Mouse (Mus musculus): ENCODE measurements around the gene Necab2. TPM values are rescaled to one million over a fixed set of nuclear protein-coding genes. Genes with fewer than 3 reads are reported as not detected.

The Necab2 gene
- polyA plus RNA-seq, 1 experiment: 14.8 TPM

DNA sequence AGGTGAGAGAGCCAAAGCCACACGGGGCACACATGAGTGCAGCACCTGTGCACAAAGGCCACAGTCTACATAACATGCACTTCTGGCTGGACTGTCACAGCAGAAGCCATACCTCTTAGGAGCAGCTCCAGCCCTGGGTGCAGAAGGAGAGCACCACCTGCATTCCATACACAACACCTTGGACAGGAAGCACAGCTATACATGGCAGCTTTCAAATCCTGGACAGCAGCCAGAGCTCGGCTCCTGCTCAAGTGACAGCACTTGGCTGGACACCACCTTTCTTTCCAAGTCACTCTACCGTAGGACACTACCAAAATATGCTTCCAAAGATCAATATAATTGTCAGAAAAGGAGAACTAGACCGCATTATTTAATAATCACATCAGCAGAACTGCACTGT is 66.9 kb downstream of the Necab2 start:
- Histone ChIP-seq H3K27me3 (ENCODE audit: control insufficient read depth, insufficient read depth, low read length) (no peaks in the 10 kb centered on the region), H3K4me3 (ENCODE audit: control insufficient read depth, low read depth, low read length) (no peak overlapping the region), H3K27ac (ENCODE audit: control insufficient read depth, insufficient read depth, low read depth, low read length) (no peak overlapping the region), H3K4me1 (ENCODE audit: control insufficient read depth, insufficient read depth, low read length) (no peaks in the 10 kb centered on the region; the same call in 1 of the 2 replicates), H3K36me3 (ENCODE audit: control insufficient read depth, insufficient read depth, low read length) (peaks cover 13% of the 10 kb centered on the region)
- TF ChIP-seq POLR2A (IDR thresholded peaks at IDR 0.05; ENCODE audit: control insufficient read depth, low read depth, low read length) (no peak), CTCF (IDR thresholded peaks at IDR 0.05; ENCODE audit: control insufficient read depth, insufficient read depth, insufficient replicate concordance, low read depth, low read length) (no peak)

DNA sequence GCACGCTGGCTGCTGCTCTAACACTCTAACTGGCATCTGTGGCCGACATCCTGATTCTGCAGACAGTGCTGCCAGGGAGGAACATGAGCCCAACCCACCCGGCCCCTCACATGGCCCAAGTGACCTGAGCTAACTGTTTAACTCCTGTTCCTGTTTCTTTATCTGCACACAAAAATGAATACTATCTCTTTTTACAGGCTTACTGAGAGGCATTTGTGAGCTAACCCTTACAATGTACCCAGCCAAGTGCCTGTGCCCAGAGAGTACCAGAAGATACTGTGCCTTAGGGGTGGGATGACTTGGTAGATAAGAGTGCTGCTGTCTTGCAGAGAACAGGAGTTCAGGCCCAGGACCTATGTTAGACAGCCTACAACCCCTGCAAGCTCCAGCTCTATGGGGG is 68.4 kb downstream of the Necab2 start:
- Histone ChIP-seq H3K27me3 (ENCODE audit: control insufficient read depth, insufficient read depth, low read length) (no peaks in the 10 kb centered on the region), H3K4me3 (ENCODE audit: control insufficient read depth, low read depth, low read length) (no peak overlapping the region), H3K36me3 (ENCODE audit: control insufficient read depth, insufficient read depth, low read length) (peaks cover 9% of the 10 kb centered on the region), H3K27ac (ENCODE audit: control insufficient read depth, insufficient read depth, low read depth, low read length) (no peak overlapping the region), H3K4me1 (ENCODE audit: control insufficient read depth, insufficient read depth, low read length) (no peaks in the 10 kb centered on the region)
- TF ChIP-seq POLR2A (IDR thresholded peaks at IDR 0.05; ENCODE audit: control insufficient read depth, low read depth, low read length): no peak
- TF ChIP-seq CTCF (IDR thresholded peaks at IDR 0.05; ENCODE audit: control insufficient read depth, insufficient read depth, insufficient replicate concordance, low read depth, low read length): no peak

DNA sequence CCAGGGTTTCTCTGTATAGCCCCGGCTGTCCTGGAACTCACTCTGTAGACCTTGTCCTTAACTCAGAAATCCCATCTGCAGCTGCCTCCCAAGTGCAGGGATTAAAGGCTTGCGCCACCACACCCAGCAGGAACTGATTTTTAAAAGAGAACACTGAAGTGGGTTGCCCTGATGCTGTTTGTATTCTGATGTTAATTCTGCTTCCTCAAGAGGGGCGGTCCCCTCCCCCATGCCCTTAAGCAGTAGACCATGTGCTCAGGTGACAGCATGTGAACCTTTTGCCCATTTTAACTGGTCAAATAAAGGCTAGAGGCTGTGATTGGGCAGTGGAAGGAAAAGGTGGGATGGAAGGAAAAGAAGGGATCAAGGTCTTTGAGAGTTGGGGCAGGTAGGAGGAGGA is 69.2 kb downstream of the Necab2 start:
- no peak overlapping the region for H3K4me3 ChIP-seq (ENCODE audit: control insufficient read depth, low read depth, low read length)
- H3K4me1 ChIP-seq (ENCODE audit: control insufficient read depth, insufficient read depth, low read length): no peaks in the 10 kb centered on the region
- H3K27me3 ChIP-seq (ENCODE audit: control insufficient read depth, insufficient read depth, low read length): no peaks in the 10 kb centered on the region
- H3K27ac ChIP-seq (ENCODE audit: control insufficient read depth, insufficient read depth, low read depth, low read length): no peak overlapping the region
- no peak for TF ChIP-seq POLR2A (IDR thresholded peaks at IDR 0.05; ENCODE audit: control insufficient read depth, low read depth, low read length)
- no peak for TF ChIP-seq CTCF (IDR thresholded peaks at IDR 0.05; ENCODE audit: control insufficient read depth, insufficient read depth, insufficient replicate concordance, low read depth, low read length)
- H3K36me3 ChIP-seq (ENCODE audit: control insufficient read depth, insufficient read depth, low read length): peaks cover 9% of the 10 kb centered on the region

DNA sequence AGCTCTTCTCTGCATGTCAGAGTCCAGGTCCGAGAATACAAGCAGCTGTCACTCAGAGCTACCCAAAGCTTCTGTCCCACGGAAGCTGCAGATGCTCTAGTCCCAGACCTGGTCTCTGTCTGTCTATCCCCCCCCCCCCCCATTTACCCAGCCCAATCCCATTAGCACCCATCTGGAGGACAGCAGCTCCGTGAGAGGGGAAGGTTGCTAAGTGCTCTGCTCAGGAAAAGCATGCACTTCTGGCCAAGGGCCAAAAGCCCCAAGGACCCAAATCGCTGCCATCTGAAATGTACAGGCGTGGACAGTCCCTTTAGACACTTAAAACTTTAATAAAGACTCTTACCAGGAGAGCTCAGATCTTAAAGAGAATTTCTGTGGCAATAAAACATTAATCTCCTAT is 70.2 kb downstream of the Necab2 start:
- H3K4me3 ChIP-seq (ENCODE audit: control insufficient read depth, low read depth, low read length): no peak overlapping the region
- H3K27ac ChIP-seq (ENCODE audit: control insufficient read depth, insufficient read depth, low read depth, low read length): no peak overlapping the region
- H3K27me3 ChIP-seq (ENCODE audit: control insufficient read depth, insufficient read depth, low read length): no peaks in the 10 kb centered on the region
- peaks cover 10% of the 10 kb centered on the region for H3K36me3 ChIP-seq (ENCODE audit: control insufficient read depth, insufficient read depth, low read length)
- TF ChIP-seq POLR2A (IDR thresholded peaks at IDR 0.05; ENCODE audit: control insufficient read depth, low read depth, low read length): no peak
- H3K4me1 ChIP-seq (ENCODE audit: control insufficient read depth, insufficient read depth, low read length): no peaks in the 10 kb centered on the region

DNA sequence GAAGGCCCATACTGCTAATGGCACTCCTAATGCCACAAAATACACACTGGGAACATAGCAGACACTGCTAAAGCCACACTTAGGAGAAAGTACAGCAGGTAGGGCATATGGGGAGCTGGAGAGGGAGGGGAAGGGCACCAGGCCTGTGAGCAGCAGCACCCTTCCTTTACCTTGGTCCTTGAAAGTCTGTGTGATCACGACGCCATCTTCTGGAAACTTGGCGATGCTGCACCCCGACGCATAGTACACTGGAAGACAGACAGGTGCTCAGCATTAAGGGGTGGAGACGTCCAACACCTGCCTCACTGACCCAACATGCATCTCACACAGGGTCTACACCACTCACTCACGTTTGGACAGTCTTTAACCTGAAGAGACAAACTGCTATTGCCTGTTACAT is 73.6 kb downstream of the Necab2 start:
- TF ChIP-seq POLR2A (IDR thresholded peaks at IDR 0.05; ENCODE audit: control insufficient read depth, low read depth, low read length) (no peak), CTCF (IDR thresholded peaks at IDR 0.05; ENCODE audit: control insufficient read depth, insufficient read depth, insufficient replicate concordance, low read depth, low read length) (peak; percentile 26; the same call in 1 of the 2 replicates)
- Histone ChIP-seq H3K4me3 (ENCODE audit: control insufficient read depth, low read depth, low read length) (no peak overlapping the region), H3K36me3 (ENCODE audit: control insufficient read depth, insufficient read depth, low read length) (peaks cover 10% of the 10 kb centered on the region), H3K27ac (ENCODE audit: control insufficient read depth, insufficient read depth, low read depth, low read length) (no peak overlapping the region), H3K27me3 (ENCODE audit: control insufficient read depth, insufficient read depth, low read length) (no peaks in the 10 kb centered on the region), H3K4me1 (ENCODE audit: control insufficient read depth, insufficient read depth, low read length) (no peaks in the 10 kb centered on the region)

Other genes with a start within 250 kb of the Necab2 start
- 637 and 782 TPM in 2 replicates for gene Hsbp1, start 102.2 kb upstream of the Necab2 start, polyA plus RNA-seq (2012; rRNA removed)
- gene Mlycd, start 51.8 kb upstream of the Necab2 start, polyA plus RNA-seq (2012; rRNA removed): 5.3 and 5.4 TPM in 2 replicates
- 437 and 440 TPM in 2 replicates for gene Osgin1, start 12.6 kb upstream of the Necab2 start, polyA plus RNA-seq (2012; rRNA removed)
- gene Slc38a8, start 55.0 kb downstream of the Necab2 start, polyA plus RNA-seq (2012; rRNA removed): 1.3 and 1.4 TPM in 2 replicates
- 21.3 and 25.2 TPM in 2 replicates for gene Mbtps1, start 112.0 kb downstream of the Necab2 start, polyA plus RNA-seq (2012; rRNA removed)
- gene Hsdl1, start 128.5 kb downstream of the Necab2 start, polyA plus RNA-seq (2012; rRNA removed): 12.7 and 12.9 TPM in 2 replicates
- 577 and 660 TPM in 2 replicates for gene Dnaaf1, start 128.5 kb downstream of the Necab2 start, polyA plus RNA-seq (2012; rRNA removed)
- 6.3 and 6.9 TPM in 2 replicates for gene Taf1c, start 158.5 kb downstream of the Necab2 start, polyA plus RNA-seq (2012; rRNA removed)
- gene Adad2, start 166.0 kb downstream of the Necab2 start, polyA plus RNA-seq (2012; rRNA removed): 48.7 and 54.3 TPM in 2 replicates
- 12.3 and 13.3 TPM in 2 replicates for gene Kcng4, start 189.0 kb downstream of the Necab2 start, polyA plus RNA-seq (2012; rRNA removed)
- 25.8 and 26.9 TPM in 2 replicates for gene Wfdc1, start 219.6 kb downstream of the Necab2 start, polyA plus RNA-seq (2012; rRNA removed)